In genomic region chr6:127329191-127330014, GRCm38 (mm10) we compare ENCODE assay signal across 8 mouse cellular contexts.
A peak's percentile ranks its signal among the peaks of the same experiment; 100 is the strongest.
DNase-seq lines count a peak whose midpoint lies in the region; ATAC-seq lines count a peak whose summit lies in the region.

No protein-coding gene starts in this region.

- peak overlapping the region; percentile 50 for H3K9ac ChIP-seq in hindbrain, embryonic 15.5 days
- H3K9ac ChIP-seq in midbrain, embryonic 16.5 days (ENCODE audit: low read depth, low read length): peak overlapping the region; percentile 81

- no peaks in the 10 kb centered on the region; the same call in 1 of the 2 replicates for H3K27me3 ChIP-seq in embryonic facial prominence, embryonic 10.5 days (replicated peaks; ENCODE audit: low read depth, poor library complexity, severe bottlenecking)
- H3K27me3 ChIP-seq in hindbrain, embryonic 15.5 days: no peaks in the 10 kb centered on the region
- no peaks in the 10 kb centered on the region for H3K27me3 ChIP-seq in midbrain, embryonic 16.5 days (ENCODE audit: control insufficient read depth, insufficient read depth, low read depth, low read length)

- H3K4me3 ChIP-seq in embryonic facial prominence, embryonic 10.5 days: peak overlapping the region; percentile 61
- peak overlapping the region; percentile 45 for H3K4me3 ChIP-seq in hindbrain, embryonic 15.5 days
- peak overlapping the region; percentile 55 for H3K4me3 ChIP-seq in midbrain, embryonic 16.5 days (ENCODE audit: low read depth, low read length)

- no peaks in the 10 kb centered on the region for H3K9me3 ChIP-seq in embryonic facial prominence, embryonic 10.5 days
- no peaks in the 10 kb centered on the region for H3K9me3 ChIP-seq in hindbrain, embryonic 15.5 days
- no peaks in the 10 kb centered on the region for H3K9me3 ChIP-seq in midbrain, embryonic 16.5 days (replicated peaks; ENCODE audit: control insufficient read depth, low read length, poor library complexity, severe bottlenecking)

- ATAC-seq in hindbrain, embryonic 15.5 days (ENCODE audit: low FRiP score, low read depth): no peak
- peak; percentile 26 for ATAC-seq in midbrain, embryonic 16.5 days

- WGBS in embryonic facial prominence, embryonic 10.5 days: 46% methylated on average over 20 of the region's 20 CpGs
- 23% methylated on average over 20 of the region's 20 CpGs for WGBS in hindbrain, embryonic 15.5 days
- 8% methylated on average over 20 of the region's 20 CpGs for WGBS in midbrain, embryonic 16.5 days

- H3K27ac ChIP-seq in embryonic facial prominence, embryonic 10.5 days (replicated peaks): peak overlapping the region; percentile 90
- H3K27ac ChIP-seq in hindbrain, embryonic 15.5 days (replicated peaks): peak overlapping the region; percentile 70
- H3K27ac ChIP-seq in midbrain, embryonic 16.5 days (ENCODE audit: low read length): peak overlapping the region; percentile 63

- no peaks in the 10 kb centered on the region for H3K36me3 ChIP-seq in embryonic facial prominence, embryonic 10.5 days (replicated peaks)
- no peaks in the 10 kb centered on the region for H3K36me3 ChIP-seq in hindbrain, embryonic 15.5 days
- no peaks in the 10 kb centered on the region for H3K36me3 ChIP-seq in midbrain, embryonic 16.5 days (ENCODE audit: control insufficient read depth, insufficient read depth, low read length)

- H3K4me1 ChIP-seq in embryonic facial prominence, embryonic 10.5 days: peaks cover 43% of the 10 kb centered on the region
- H3K4me1 ChIP-seq in hindbrain, embryonic 15.5 days (replicated peaks): peaks cover 17% of the 10 kb centered on the region
- H3K4me1 ChIP-seq in midbrain, embryonic 16.5 days (ENCODE audit: control insufficient read depth, insufficient read depth, low read length): peaks cover 11% of the 10 kb centered on the region

- peak overlapping the region; percentile 85 for H3K4me2 ChIP-seq in hindbrain, embryonic 15.5 days
- peak overlapping the region; percentile 88 for H3K4me2 ChIP-seq in midbrain, embryonic 16.5 days (ENCODE audit: low read length)

- peak; percentile 12 to 24 for DNase-seq in layer of hippocampus, postnatal 10 days (ENCODE audit: low spot score in 2 of 2)
- no peak for DNase-seq in layer of hippocampus, adult 9-10 months (ENCODE audit: low spot score)
- DNase-seq in embryonic facial prominence, embryonic 10.5 days (ENCODE audit: low spot score): no peak
- DNase-seq in urinary bladder, postnatal 25 days (ENCODE audit: low spot score): no peak
- no peak for DNase-seq in gastrocnemius, postnatal 10 days
- no peak for DNase-seq in gastrocnemius, postnatal 4 days (ENCODE audit: low spot score in 2 of 2)

Comparison
In these comparisons a context has a peak if more than half of its experiments do, and no peak if none do; other contexts are left out.
1. DNase-seq: peak in layer of hippocampus, postnatal 10 days (2 of 2); none in layer of hippocampus, adult 9-10 months (single experiment), embryonic facial prominence, embryonic 10.5 days (single experiment), urinary bladder, postnatal 25 days (single experiment), gastrocnemius, postnatal 10 days (single experiment) and gastrocnemius, postnatal 4 days (0 of 2).
2. Peak in every context shown above with its lines, with median percentiles within 50 percentile points of each other: H3K27ac ChIP-seq and H3K4me3 ChIP-seq.